Mouse (Mus musculus) bone marrow, adult 2 months (tissue): ENCODE measurements around the gene Lrmda.

Source experiments
- CTCF ChIP-seq: fragments of 200-500 bp; IDR thresholded peaks from 2 replicates; pipeline ENCODE4 v1.5.1; 2011; ENCODE audit warnings: low read length, control low read depth; ENCODE audit not compliant: control insufficient read depth, insufficient read depth
- POLR2A ChIP-seq: fragments of 200-500 bp; IDR thresholded peaks from 2 replicates; pipeline ENCODE4 v1.6.1; 2011; ENCODE audit warnings: low read depth, mild to moderate bottlenecking, control low read depth, low read length, borderline replicate concordance; ENCODE audit not compliant: control insufficient read depth

DNA sequence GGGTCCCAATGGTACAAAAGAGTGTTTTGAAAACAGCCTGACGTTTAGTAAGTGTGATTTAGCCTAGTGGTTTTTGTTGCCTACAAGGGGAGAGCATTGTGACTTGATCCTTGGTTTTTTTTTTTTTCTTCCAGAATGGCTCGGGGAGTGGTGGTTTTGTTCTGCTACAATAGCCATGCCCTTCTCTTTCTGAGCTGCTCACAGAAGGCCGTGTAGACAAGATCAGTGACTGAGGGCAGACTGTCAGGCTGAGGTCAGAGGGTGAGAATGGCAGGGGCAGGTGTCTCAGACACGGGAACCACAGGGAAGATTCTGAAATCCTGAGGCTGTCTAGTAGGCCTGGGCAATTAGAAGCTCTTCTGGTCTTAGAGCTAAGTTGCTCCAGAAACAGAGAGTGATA lies 323.8 kb downstream of the Lrmda start:
- TF ChIP-seq CTCF (no peak), POLR2A (no peak)
